Mouse (Mus musculus) hindbrain, embryonic 12.5 days (tissue): ENCODE data around the gene Plscr2. TPM values are rescaled to one million over a fixed set of nuclear protein-coding genes. Genes with fewer than 3 reads are reported as not detected.

Experiments used
- ATAC-seq: fragments of 200-750 bp; cut with Nextera tagmentation; 2 replicates; pipeline ENCODE4 v1.8.0; 2017; ENCODE audit warnings: moderate TSS enrichment; ENCODE audit not compliant: low FRiP score
- H3K27ac ChIP-seq: fragments of 300-500 bp; sonication (generic); 2 replicates; pipeline ENCODE4 v1.5.1; 2016; ENCODE audit warnings: mild to moderate bottlenecking
- H3K27me3 ChIP-seq: fragments of 300-500 bp; sonication (generic); 2 replicates; pipeline ENCODE4 v1.6.1; 2016; ENCODE audit warnings: mild to moderate bottlenecking
- H3K36me3 ChIP-seq: fragments of 300-500 bp; sonication (generic); 2 replicates; pipeline ENCODE4 v1.6.1; 2016; ENCODE audit warnings: mild to moderate bottlenecking
- H3K4me1 ChIP-seq: fragments of 300-500 bp; sonication (generic); 2 replicates; pipeline ENCODE4 v1.6.1; 2016
- H3K4me2 ChIP-seq: fragments of 300-500 bp; sonication (generic); replicated peaks from 2 replicates; pipeline ENCODE4 v1.6.1; 2016; ENCODE audit warnings: mild to moderate bottlenecking
- H3K4me3 ChIP-seq: fragments of 300-500 bp; sonication (generic); 2 replicates; pipeline ENCODE4 v1.5.1; 2016; ENCODE audit warnings: mild to moderate bottlenecking
- H3K9ac ChIP-seq: fragments of 300-500 bp; sonication (generic); 2 replicates; pipeline ENCODE4 v1.6.1; 2016; ENCODE audit warnings: mild to moderate bottlenecking, moderate library complexity
- H3K9me3 ChIP-seq: fragments of 300-500 bp; sonication (generic); replicated peaks from 2 replicates; pipeline ENCODE4 v1.6.1; 2016; ENCODE audit warnings: mild to moderate bottlenecking
- WGBS: fragments of 180-500 bp; shearing (Covaris S2); methylation state at CpG from one replicate; pipeline ENCODE4 v1.1.7; 2016; 5-methylcytosine and 5-hydroxymethylcytosine counted together
- polyA plus RNA-seq: library from polyadenylated mRNA; unstranded; fragments of >200 nt; fragmentation: Nextera tagmentation; extraction: Ambion mirVana; gene quantifications from 2 replicates; pipeline ENCODE4 v1.2.1, GENCODE M21; 2016

The Plscr2 gene
- polyA plus RNA-seq, 1 experiment from 2014 or later, result 1.9 TPM

- no peak overlapping the region for H3K9ac ChIP-seq
- 0 out of 2 replicates have a peak, but pooled peaks cover 7% of the 10 kb centered on the region for H3K4me1 ChIP-seq
- H3K4me2 ChIP-seq, result no peak overlapping the region
- 93% methylated on average over 10 of the region's 10 CpGs for WGBS
- no peaks in the 10 kb centered on the region for H3K9me3 ChIP-seq
- no peaks in the 10 kb centered on the region for H3K36me3 ChIP-seq
- H3K27ac ChIP-seq, result no peak overlapping the region
- H3K27me3 ChIP-seq, result no peaks in the 10 kb centered on the region
- ATAC-seq, result no peak
- H3K4me3 ChIP-seq, result no peak overlapping the region
Measured at GRCm38 (mm10) chr9:92253585-92254321, 21.6 kb upstream of the Plscr2 start.

- no peaks in the 10 kb centered on the region for H3K9me3 ChIP-seq
- H3K4me2 ChIP-seq, result no peak overlapping the region
- no peak overlapping the region for H3K27ac ChIP-seq
- H3K4me3 ChIP-seq, result no peak overlapping the region
- WGBS, result 88% methylated on average over 7 of the region's 7 CpGs
- H3K9ac ChIP-seq, result no peak overlapping the region
- no peaks in the 10 kb centered on the region for H3K36me3 ChIP-seq
- H3K27me3 ChIP-seq, result no peaks in the 10 kb centered on the region
- H3K4me1 ChIP-seq, result no peaks in the 10 kb centered on the region
- ATAC-seq, result no peak
Measured at GRCm38 (mm10) chr9:92260481-92261159, 14.8 kb upstream of the Plscr2 start.

GRCm38 (mm10) chr9:92265719-92266118 is 9.7 kb upstream of the Plscr2 start:
- H3K4me3 ChIP-seq, result no peak overlapping the region
- no peaks in the 10 kb centered on the region for H3K36me3 ChIP-seq
- ATAC-seq, result no peak
- H3K4me1 ChIP-seq, result no peaks in the 10 kb centered on the region
- no peak overlapping the region for H3K4me2 ChIP-seq
- 92% methylated on average over 4 of the region's 4 CpGs for WGBS
- H3K27ac ChIP-seq, result no peak overlapping the region
- H3K9me3 ChIP-seq, result no peaks in the 10 kb centered on the region
- H3K9ac ChIP-seq, result no peak overlapping the region
- no peaks in the 10 kb centered on the region for H3K27me3 ChIP-seq

GRCm38 (mm10) chr9:92266558-92267171 is 8.7 kb upstream of the Plscr2 start:
- H3K9ac ChIP-seq, result no peak overlapping the region
- no peaks in the 10 kb centered on the region for H3K36me3 ChIP-seq
- H3K27ac ChIP-seq, result no peak overlapping the region
- no peaks in the 10 kb centered on the region for H3K27me3 ChIP-seq
- no peak overlapping the region for H3K4me3 ChIP-seq
- H3K4me1 ChIP-seq, result no peaks in the 10 kb centered on the region
- WGBS, result 70% methylated on average over 8 of the region's 8 CpGs
- ATAC-seq, result no peak
- H3K9me3 ChIP-seq, result no peaks in the 10 kb centered on the region
- H3K4me2 ChIP-seq, result no peak overlapping the region

- Histone ChIP-seq H3K27ac (no peak overlapping the region), H3K4me1 (no peaks in the 10 kb centered on the region), H3K9me3 (no peaks in the 10 kb centered on the region), H3K9ac (no peak overlapping the region), H3K4me3 (no peak overlapping the region), H3K36me3 (no peaks in the 10 kb centered on the region), H3K27me3 (no peaks in the 10 kb centered on the region), H3K4me2 (no peak overlapping the region)
- no peak for ATAC-seq
- WGBS, result 78% methylated on average over 1 of the region's 1 CpGs
Measured at GRCm38 (mm10) chr9:92267732-92268131, 7.7 kb upstream of the Plscr2 start.

GRCm38 (mm10) chr9:92269829-92270404 is 5.5 kb upstream of the Plscr2 start:
- ATAC-seq, result no peak
- Histone ChIP-seq H3K27me3 (no peaks in the 10 kb centered on the region), H3K36me3 (no peaks in the 10 kb centered on the region), H3K4me1 (no peaks in the 10 kb centered on the region), H3K4me2 (no peak overlapping the region), H3K27ac (no peak overlapping the region), H3K4me3 (no peak overlapping the region), H3K9ac (no peak overlapping the region), H3K9me3 (no peaks in the 10 kb centered on the region)
- WGBS, result 90% methylated on average over 5 of the region's 5 CpGs

GRCm38 (mm10) chr9:92270927-92271326 is 4.5 kb upstream of the Plscr2 start:
- 52% methylated on average over 4 of the region's 4 CpGs for WGBS
- Histone ChIP-seq H3K4me3 (no peak overlapping the region), H3K9ac (no peak overlapping the region), H3K9me3 (no peaks in the 10 kb centered on the region), H3K27ac (no peak overlapping the region), H3K36me3 (no peaks in the 10 kb centered on the region), H3K4me2 (no peak overlapping the region), H3K4me1 (no peaks in the 10 kb centered on the region), H3K27me3 (no peaks in the 10 kb centered on the region)
- no peak for ATAC-seq

GRCm38 (mm10) chr9:92272650-92273049 is 2.8 kb upstream of the Plscr2 start:
- H3K36me3 ChIP-seq, result no peaks in the 10 kb centered on the region
- H3K9me3 ChIP-seq, result no peaks in the 10 kb centered on the region
- H3K27ac ChIP-seq, result no peak overlapping the region
- no peak for ATAC-seq
- H3K27me3 ChIP-seq, result no peaks in the 10 kb centered on the region
- no peak overlapping the region for H3K4me2 ChIP-seq
- H3K9ac ChIP-seq, result no peak overlapping the region
- no peaks in the 10 kb centered on the region for H3K4me1 ChIP-seq
- H3K4me3 ChIP-seq, result no peak overlapping the region
- 91% methylated on average over 4 of the region's 4 CpGs for WGBS

- Histone ChIP-seq H3K9me3 (no peaks in the 10 kb centered on the region), H3K4me3 (no peak overlapping the region), H3K4me1 (no peaks in the 10 kb centered on the region), H3K4me2 (no peak overlapping the region), H3K9ac (no peak overlapping the region), H3K27ac (no peak overlapping the region), H3K36me3 (no peaks in the 10 kb centered on the region), H3K27me3 (no peaks in the 10 kb centered on the region)
- WGBS, result 96% methylated on average over 2 of the region's 2 CpGs
- ATAC-seq, result no peak
Measured at GRCm38 (mm10) chr9:92273271-92273670, 2.1 kb upstream of the Plscr2 start.

GRCm38 (mm10) chr9:92273956-92274762 is 1.2 kb upstream of the Plscr2 start:
- H3K36me3 ChIP-seq, result no peaks in the 10 kb centered on the region
- no peak overlapping the region for H3K27ac ChIP-seq
- H3K27me3 ChIP-seq, result no peaks in the 10 kb centered on the region
- no peaks in the 10 kb centered on the region for H3K9me3 ChIP-seq
- H3K4me3 ChIP-seq, result no peak overlapping the region
- ATAC-seq, result no peak
- no peak overlapping the region for H3K9ac ChIP-seq
- 73% methylated on average over 6 of the region's 6 CpGs for WGBS
- H3K4me2 ChIP-seq, result no peak overlapping the region
- no peaks in the 10 kb centered on the region for H3K4me1 ChIP-seq

- H3K36me3 ChIP-seq, result no peaks in the 10 kb centered on the region
- no peak overlapping the region for H3K9ac ChIP-seq
- H3K4me2 ChIP-seq, result no peak overlapping the region
- no peaks in the 10 kb centered on the region for H3K27me3 ChIP-seq
- H3K4me1 ChIP-seq, result no peaks in the 10 kb centered on the region
- H3K9me3 ChIP-seq, result no peaks in the 10 kb centered on the region
- H3K27ac ChIP-seq, result no peak overlapping the region
- no peak for ATAC-seq
- 82% methylated on average over 7 of the region's 7 CpGs for WGBS
- no peak overlapping the region for H3K4me3 ChIP-seq
Measured at GRCm38 (mm10) chr9:92276360-92276759, 958 bp downstream of the Plscr2 start.

GRCm38 (mm10) chr9:92280048-92280447 is 4.6 kb downstream of the Plscr2 start:
- H3K27ac ChIP-seq, result no peak overlapping the region
- H3K4me3 ChIP-seq, result no peak overlapping the region
- H3K36me3 ChIP-seq, result no peaks in the 10 kb centered on the region
- no peaks in the 10 kb centered on the region for H3K27me3 ChIP-seq
- H3K4me2 ChIP-seq, result no peak overlapping the region
- no peak for ATAC-seq
- H3K9ac ChIP-seq, result no peak overlapping the region
- WGBS, result 89% methylated on average over 1 of the region's 1 CpGs
- no peaks in the 10 kb centered on the region for H3K4me1 ChIP-seq
- H3K9me3 ChIP-seq, result no peaks in the 10 kb centered on the region
